Mouse (Mus musculus): Measurements from ENCODE around the gene Tmem236. TPM values are rescaled to one million over a fixed set of nuclear protein-coding genes. Genes with fewer than 3 reads are reported as not detected.

The Tmem236 gene
- polyA plus RNA-seq, 1 experiment from 2014 or later: 0.07 TPM

DNA sequence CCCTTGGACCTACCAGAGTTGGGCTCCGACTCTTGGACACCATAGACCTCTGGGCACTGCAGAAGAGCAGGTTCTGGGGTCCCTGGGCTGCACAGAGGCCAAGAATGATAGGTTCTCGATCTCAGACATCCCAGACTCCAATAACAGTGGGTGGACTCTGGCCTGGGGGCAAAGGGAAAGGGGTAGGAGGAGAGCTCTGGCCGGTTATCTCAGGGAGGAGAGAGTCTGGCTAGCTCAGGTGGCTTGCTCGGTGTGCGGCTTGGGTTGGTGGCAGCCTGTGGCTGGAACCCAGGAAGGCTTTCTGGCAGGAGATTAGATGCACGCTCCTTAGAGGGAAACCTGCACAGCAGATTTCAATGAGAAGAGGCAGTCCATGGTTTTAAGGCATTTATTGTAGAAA lies 34.7 kb upstream of the Tmem236 start:
- Histone ChIP-seq H3K27ac (ENCODE audit: low read length) (no peak overlapping the region), H3K27me3 (replicated peaks; ENCODE audit: insufficient read depth, low read length) (no peaks in the 10 kb centered on the region), H3K4me2 (replicated peaks; ENCODE audit: low read depth, low read length) (no peak overlapping the region), H3K9ac (replicated peaks; ENCODE audit: low read depth) (no peak overlapping the region), H3K4me3 (ENCODE audit: low read depth, low read length) (no peak overlapping the region), H3K9me3 (ENCODE audit: low read length) (no peaks in the 10 kb centered on the region), H3K4me1 (ENCODE audit: insufficient read depth, low read depth, low read length) (no peaks in the 10 kb centered on the region), H3K36me3 (ENCODE audit: insufficient read depth, low read length) (peaks cover 14% of the 10 kb centered on the region; the same call in 1 of the 2 replicates)
- DNase-seq (ENCODE audit: low spot score): no peak
- WGBS: 79% methylated on average over 6 of the region's 6 CpGs
- ATAC-seq: no peak
- TF ChIP-seq EP300 (IDR thresholded peaks at IDR 0.05) (no peak), CTCF (IDR thresholded peaks at IDR 0.05) (no peak)

DNA sequence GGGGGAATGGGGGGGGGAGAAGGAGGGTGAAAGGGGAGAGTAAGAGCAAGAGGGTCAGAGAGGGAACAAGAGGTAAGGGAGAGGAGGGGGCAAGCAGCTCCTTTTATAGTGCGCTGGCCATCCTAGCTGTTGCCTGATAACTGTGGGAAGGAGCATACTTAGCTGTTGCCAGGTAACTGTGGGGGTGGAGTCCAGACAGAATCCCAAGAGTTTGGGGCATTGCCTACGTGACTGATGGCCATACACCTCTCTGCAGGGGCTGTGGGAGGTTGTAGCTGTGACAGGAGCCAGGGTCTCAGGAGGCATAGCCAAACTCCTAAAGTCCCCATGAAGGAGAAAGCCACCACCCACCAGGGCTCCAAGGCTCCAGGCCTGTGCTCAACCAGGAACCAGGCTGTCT lies 34.3 kb upstream of the Tmem236 start:
- Histone ChIP-seq H3K27me3 (replicated peaks; ENCODE audit: insufficient read depth, low read length) (no peaks in the 10 kb centered on the region), H3K27ac (ENCODE audit: low read length) (no peak overlapping the region), H3K4me2 (replicated peaks; ENCODE audit: low read depth, low read length) (no peak overlapping the region), H3K36me3 (ENCODE audit: insufficient read depth, low read length) (peaks cover 14% of the 10 kb centered on the region; the same call in 1 of the 2 replicates), H3K4me1 (ENCODE audit: insufficient read depth, low read depth, low read length) (no peaks in the 10 kb centered on the region), H3K9ac (replicated peaks; ENCODE audit: low read depth) (no peak overlapping the region), H3K4me3 (ENCODE audit: low read depth, low read length) (no peak overlapping the region), H3K9me3 (ENCODE audit: low read length) (no peaks in the 10 kb centered on the region)
- DNase-seq (ENCODE audit: low spot score): no peak
- ATAC-seq: no peak
- WGBS: 61% methylated on average over 2 of the region's 2 CpGs
- TF ChIP-seq CTCF (IDR thresholded peaks at IDR 0.05): no peak
- no peak for TF ChIP-seq EP300 (IDR thresholded peaks at IDR 0.05)

DNA sequence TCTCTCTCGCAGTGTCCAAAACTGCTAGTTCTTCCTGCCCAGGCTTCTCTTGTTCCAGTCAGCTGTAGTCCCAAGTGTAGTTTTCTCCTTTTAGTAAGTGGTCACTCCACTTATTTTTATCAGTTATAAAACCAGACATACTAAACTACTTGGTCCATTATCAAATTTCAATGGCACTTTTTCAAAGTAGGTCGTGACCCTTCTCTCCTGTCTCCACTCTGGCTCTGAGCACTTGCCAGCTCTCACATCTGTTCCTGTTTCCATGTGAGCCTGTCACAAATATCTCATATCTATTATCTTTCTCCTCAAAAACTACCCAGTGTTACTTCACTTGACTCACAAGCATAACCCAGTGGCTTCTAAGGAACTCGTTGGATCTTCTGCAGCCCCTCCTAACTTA lies 29.0 kb upstream of the Tmem236 start:
- Histone ChIP-seq H3K27ac (ENCODE audit: low read length) (no peak overlapping the region), H3K4me3 (ENCODE audit: low read depth, low read length) (no peak overlapping the region)
- TF ChIP-seq CTCF (IDR thresholded peaks at IDR 0.05): no peak
- no peak for TF ChIP-seq EP300 (IDR thresholded peaks at IDR 0.05)

DNA sequence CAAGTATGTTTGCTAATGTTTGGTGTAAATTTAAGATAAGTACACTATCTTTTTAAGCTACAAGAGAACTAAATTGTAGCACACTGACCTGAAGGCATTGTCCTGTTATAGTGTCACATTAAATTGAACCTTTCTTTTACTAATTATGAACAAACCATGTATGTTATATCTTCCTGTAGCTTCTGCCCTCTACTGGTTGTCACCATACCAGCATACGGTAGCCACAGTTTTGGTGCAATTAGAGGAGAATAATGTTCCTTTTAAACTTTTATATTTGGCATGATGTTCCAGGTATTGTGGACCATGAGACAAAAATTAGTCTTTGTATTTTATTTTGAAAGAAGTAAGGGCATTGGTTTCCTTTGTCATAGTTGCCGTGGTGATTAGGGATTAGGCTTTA lies 27.4 kb upstream of the Tmem236 start:
- Histone ChIP-seq H3K27ac (ENCODE audit: low read length) (no peak overlapping the region), H3K9ac (replicated peaks; ENCODE audit: low read depth) (no peak overlapping the region), H3K27me3 (replicated peaks; ENCODE audit: insufficient read depth, low read length) (no peaks in the 10 kb centered on the region), H3K9me3 (ENCODE audit: low read length) (no peaks in the 10 kb centered on the region), H3K4me1 (ENCODE audit: insufficient read depth, low read depth, low read length) (no peaks in the 10 kb centered on the region), H3K4me3 (ENCODE audit: low read depth, low read length) (no peak overlapping the region), H3K4me2 (replicated peaks; ENCODE audit: low read depth, low read length) (no peak overlapping the region), H3K36me3 (ENCODE audit: insufficient read depth, low read length) (peaks cover 10% of the 10 kb centered on the region; the same call in 1 of the 2 replicates)
- 81% methylated on average over 2 of the region's 2 CpGs for WGBS
- ATAC-seq: no peak
- DNase-seq (ENCODE audit: low spot score): peak; percentile 44
- TF ChIP-seq CTCF (IDR thresholded peaks at IDR 0.05) (peak; percentile 69), EP300 (IDR thresholded peaks at IDR 0.05) (no peak)

More for the DNA sequence above, 29.0 kb upstream of the Tmem236 start:
- Histone ChIP-seq H3K9me3 (ENCODE audit: low read length) (no peaks in the 10 kb centered on the region), H3K9ac (replicated peaks; ENCODE audit: low read depth) (no peak overlapping the region), H3K4me1 (ENCODE audit: insufficient read depth, low read depth, low read length) (no peaks in the 10 kb centered on the region), H3K36me3 (ENCODE audit: insufficient read depth, low read length) (peaks cover 14% of the 10 kb centered on the region; the same call in 1 of the 2 replicates), H3K4me2 (replicated peaks; ENCODE audit: low read depth, low read length) (no peak overlapping the region), H3K27me3 (replicated peaks; ENCODE audit: insufficient read depth, low read length) (no peaks in the 10 kb centered on the region)
- DNase-seq (ENCODE audit: low spot score) (no peak), ATAC-seq (no peak)
- 55% methylated on average over 3 of the region's 3 CpGs for WGBS

DNA sequence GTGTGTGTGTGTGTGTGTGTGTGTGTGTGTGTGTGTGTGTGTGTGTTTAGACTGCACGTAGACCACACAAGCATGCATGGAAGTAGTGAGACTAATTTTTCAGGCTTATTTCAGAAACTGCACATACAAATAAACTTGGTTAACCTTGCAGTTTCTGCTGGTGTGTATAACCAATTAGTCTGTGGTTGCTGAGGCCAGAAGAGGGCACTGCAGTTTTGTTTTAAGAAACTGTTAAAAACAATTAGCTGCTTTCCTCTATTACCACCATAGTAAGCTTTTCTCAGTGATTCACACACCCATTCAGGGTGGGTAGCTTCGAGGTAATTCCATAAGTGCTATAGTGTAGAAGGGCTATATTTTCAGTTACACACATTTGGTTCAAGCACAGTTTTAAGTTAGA lies 23.5 kb upstream of the Tmem236 start:
- H3K36me3 ChIP-seq (ENCODE audit: insufficient read depth, low read length): no peaks in the 10 kb centered on the region

DNA sequence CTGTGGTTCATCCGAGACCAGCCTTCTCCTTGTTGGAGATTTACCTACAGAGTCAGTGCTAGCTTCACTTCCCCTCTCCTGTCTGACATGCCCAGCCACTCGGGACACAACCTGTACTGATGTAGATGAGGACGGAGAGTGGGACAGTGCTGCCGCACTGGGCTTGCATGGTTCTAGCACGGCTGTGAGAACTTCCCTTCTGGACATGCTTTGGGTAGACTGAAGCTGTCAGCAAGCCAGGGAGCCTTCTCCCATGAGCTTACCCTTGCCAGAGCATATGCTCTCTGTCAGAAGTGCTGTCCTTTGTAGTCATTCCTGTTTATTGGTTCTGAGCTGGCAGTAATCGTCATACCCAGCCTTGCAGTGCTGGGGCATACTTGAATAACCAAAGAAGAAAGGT lies 22.5 kb upstream of the Tmem236 start:
- ATAC-seq: no peak
- WGBS: 88% methylated on average over 6 of the region's 6 CpGs
- TF ChIP-seq EP300 (IDR thresholded peaks at IDR 0.05): no peak
- TF ChIP-seq CTCF (IDR thresholded peaks at IDR 0.05): no peak

More for the DNA sequence above, 23.5 kb upstream of the Tmem236 start:
- WGBS: 82% methylated on average over 2 of the region's 2 CpGs
- Histone ChIP-seq H3K4me2 (replicated peaks; ENCODE audit: low read depth, low read length) (no peak overlapping the region), H3K9ac (replicated peaks; ENCODE audit: low read depth) (no peak overlapping the region), H3K4me3 (ENCODE audit: low read depth, low read length) (no peak overlapping the region), H3K9me3 (ENCODE audit: low read length) (no peaks in the 10 kb centered on the region), H3K27ac (ENCODE audit: low read length) (no peak overlapping the region), H3K4me1 (ENCODE audit: insufficient read depth, low read depth, low read length) (no peaks in the 10 kb centered on the region), H3K27me3 (replicated peaks; ENCODE audit: insufficient read depth, low read length) (no peaks in the 10 kb centered on the region)
- no peak for ATAC-seq
- TF ChIP-seq CTCF (IDR thresholded peaks at IDR 0.05) (peak; percentile 40; the same call in 1 of the 2 replicates), EP300 (IDR thresholded peaks at IDR 0.05) (no peak)
- no peak for DNase-seq (ENCODE audit: low spot score)

DNA sequence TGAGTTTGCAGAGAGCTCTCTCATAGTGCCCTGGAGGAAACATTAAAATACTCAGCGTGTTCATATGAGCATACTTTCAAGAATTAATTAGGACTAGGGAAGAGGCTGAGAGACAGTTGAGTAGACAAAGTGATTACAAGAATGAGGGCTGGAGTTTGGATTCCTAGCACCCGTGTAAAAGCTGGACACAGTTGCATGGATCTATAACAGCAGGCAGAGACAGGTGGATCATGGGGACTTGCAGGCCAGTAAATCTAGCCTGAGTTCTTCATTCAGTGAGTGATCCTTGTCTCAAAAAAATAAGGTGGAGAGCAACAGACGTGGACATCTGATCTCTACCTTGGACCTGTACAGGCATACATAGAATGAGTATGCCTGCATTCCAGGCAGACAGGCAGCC lies 15.3 kb upstream of the Tmem236 start:
- no peak for DNase-seq (ENCODE audit: low spot score)
- Histone ChIP-seq H3K4me2 (replicated peaks; ENCODE audit: low read depth, low read length) (no peak overlapping the region), H3K4me1 (ENCODE audit: insufficient read depth, low read depth, low read length) (no peaks in the 10 kb centered on the region), H3K36me3 (ENCODE audit: insufficient read depth, low read length) (no peaks in the 10 kb centered on the region), H3K4me3 (ENCODE audit: low read depth, low read length) (no peak overlapping the region), H3K27me3 (replicated peaks; ENCODE audit: insufficient read depth, low read length) (no peaks in the 10 kb centered on the region), H3K9me3 (ENCODE audit: low read length) (no peaks in the 10 kb centered on the region), H3K9ac (replicated peaks; ENCODE audit: low read depth) (no peak overlapping the region), H3K27ac (ENCODE audit: low read length) (no peak overlapping the region)
- TF ChIP-seq EP300 (IDR thresholded peaks at IDR 0.05) (no peak), CTCF (IDR thresholded peaks at IDR 0.05) (no peak)
- no peak for ATAC-seq
- WGBS: 79% methylated on average over 3 of the region's 3 CpGs

More for the DNA sequence above, 22.5 kb upstream of the Tmem236 start:
- no peaks in the 10 kb centered on the region for H3K36me3 ChIP-seq (ENCODE audit: insufficient read depth, low read length)
- H3K27ac ChIP-seq (ENCODE audit: low read length): no peak overlapping the region
- no peaks in the 10 kb centered on the region for H3K9me3 ChIP-seq (ENCODE audit: low read length)
- no peak overlapping the region for H3K4me3 ChIP-seq (ENCODE audit: low read depth, low read length)
- H3K4me1 ChIP-seq (ENCODE audit: insufficient read depth, low read depth, low read length): no peaks in the 10 kb centered on the region
- no peak overlapping the region for H3K4me2 ChIP-seq (replicated peaks; ENCODE audit: low read depth, low read length)
- H3K9ac ChIP-seq (replicated peaks; ENCODE audit: low read depth): no peak overlapping the region
- H3K27me3 ChIP-seq (replicated peaks; ENCODE audit: insufficient read depth, low read length): no peaks in the 10 kb centered on the region
- DNase-seq (ENCODE audit: low spot score): no peak
